Mouse (Mus musculus): ENCODE results near the gene Gm8914. TPM values are rescaled to one million over a fixed set of nuclear protein-coding genes. Genes with fewer than 3 reads are reported as not detected.
"Not testable (repeated sequence)": the region's sequence is repeated elsewhere in the genome, so short reads cannot be mapped to it uniquely, and the experiment has no call there.

Gm8914 gene
- total RNA-seq (2021) = not detected
- not detected in 2 replicates for polyA plus RNA-seq (2012; rRNA removed)
- long read RNA-seq = 0 reads

GRCm38 (mm10) chrX:91479826-91480225, at the start of gene Gm8914:
Gene Gm8914 (plus strand): TSS chrX:91480126.
- intact Hi-C loops (cut with DNase I) = not testable (repeated sequence)
- no CpG with 5 or more reads among the region's 5 CpGs for WGBS

More at GRCm38 (mm10) chrX:91479826-91480225, at the start of gene Gm8914:
- H3K9ac ChIP-seq (ENCODE audit: low read depth, low read length); H3K27ac ChIP-seq; H3K36me3 ChIP-seq (ENCODE audit: control insufficient read depth, insufficient read depth, low read length); H3K4me3 ChIP-seq; H3K4me1 ChIP-seq (ENCODE audit: control insufficient read depth, insufficient read depth, low read length); H3K27me3 ChIP-seq (ENCODE audit: control insufficient read depth, insufficient read depth, low read length); DNase-seq; H3K79me2 ChIP-seq (replicated peaks; ENCODE audit: control insufficient read depth, insufficient read depth, low read length): not testable (repeated sequence)

Other genes with a start within 250 kb of the Gm8914 start
- not detected for gene Mageb2, start 148.4 kb upstream of the Gm8914 start, total RNA-seq (2021)
- not detected in 2 replicates for gene Mageb2, start 148.4 kb upstream of the Gm8914 start, polyA plus RNA-seq (2012; rRNA removed)
- gene Gm5072, start 87.6 kb upstream of the Gm8914 start, total RNA-seq (2021) = not detected
- gene Gm5072, start 87.6 kb upstream of the Gm8914 start, polyA plus RNA-seq (2012; rRNA removed) = not detected in 2 replicates
- gene 1700084M14Rik, start 95.8 kb downstream of the Gm8914 start, total RNA-seq (2021) = not detected
- gene 1700084M14Rik, start 95.8 kb downstream of the Gm8914 start, polyA plus RNA-seq (2012; rRNA removed) = not detected in 2 replicates
- gene Gm14781, start 152.1 kb downstream of the Gm8914 start, total RNA-seq (2021) = not detected
- gene Gm14781, start 152.1 kb downstream of the Gm8914 start, polyA plus RNA-seq (2012; rRNA removed) = not detected in 2 replicates

All from heart, adult 2 months (tissue).